Mouse (Mus musculus): ENCODE measurements at regions not wholly inside any gene's neighbourhood (a gene's known extent, or its start where the extent isn't known, plus 50 kb on each side); places are given as distances from the start of the nearest gene placed in this dataset.

- DNase-seq (ENCODE audit: low read depth, low spot score), result no peak
Measured at GRCm38 (mm10) chr16:30870676-30871075, 210.6 kb downstream of the Xxylt1 start.

DNA sequence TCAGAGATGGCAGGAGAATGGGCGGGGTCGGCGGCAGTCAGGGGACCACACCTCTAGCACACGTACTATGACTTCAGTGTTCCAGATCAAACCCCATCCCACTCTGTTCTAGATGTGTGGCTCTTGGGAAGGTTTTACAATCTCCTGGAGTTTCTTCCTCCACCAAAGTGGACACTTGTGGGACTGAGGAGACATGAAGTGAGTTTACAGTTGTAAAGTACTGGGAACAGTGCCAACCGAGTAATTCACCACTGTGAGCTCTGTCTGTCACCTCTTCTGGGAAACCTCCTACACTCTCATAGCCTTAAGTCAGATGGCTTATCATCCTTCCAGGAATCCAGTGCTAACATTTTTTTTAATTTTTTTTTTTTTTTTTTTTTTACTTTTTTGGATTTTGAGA is 209.1 kb downstream of the Xxylt1 start:
- DNase-seq (ENCODE audit: low read depth, low spot score), result no peak

DNA sequence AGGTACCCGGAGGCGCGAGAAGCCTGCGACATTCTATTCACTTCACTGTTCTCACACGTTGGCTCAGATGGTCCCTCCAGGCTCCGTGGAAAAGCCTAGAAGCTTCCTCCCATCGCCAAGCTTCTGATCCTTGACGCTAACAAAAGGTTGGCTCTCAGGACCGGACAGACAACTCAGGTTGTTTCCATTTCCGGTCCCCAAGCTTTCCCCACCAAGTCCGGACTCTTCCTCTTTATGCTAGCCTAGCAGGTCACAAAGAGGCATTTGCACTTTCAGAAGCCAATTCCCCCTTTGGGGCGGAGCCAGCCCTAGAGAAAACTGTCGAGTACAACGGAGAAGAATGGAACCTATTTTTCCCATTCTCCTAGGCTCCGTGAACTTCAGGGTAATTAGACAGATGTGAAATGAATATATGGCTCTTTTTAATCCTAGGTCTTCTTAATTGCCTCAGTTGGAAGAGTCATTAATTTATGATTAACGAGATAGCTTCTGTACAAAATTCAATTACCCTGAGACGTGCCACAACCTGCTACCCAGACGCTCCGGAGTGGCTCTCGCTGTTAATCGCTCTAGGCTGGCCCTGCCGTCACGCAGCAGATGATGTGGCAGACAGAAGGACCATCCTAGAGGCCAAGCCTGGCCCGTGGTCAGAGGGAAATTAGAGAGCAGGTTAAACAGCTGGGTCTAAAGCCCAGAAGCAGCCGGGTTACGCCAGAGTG is 207.6 kb downstream of the Xxylt1 start:
- DNase-seq (ENCODE audit: low read depth, low spot score), result no peak

- no peak for DNase-seq (ENCODE audit: low read depth, low spot score)
Measured at GRCm38 (mm10) chr16:30875235-30875829, 205.9 kb downstream of the Xxylt1 start.

DNA sequence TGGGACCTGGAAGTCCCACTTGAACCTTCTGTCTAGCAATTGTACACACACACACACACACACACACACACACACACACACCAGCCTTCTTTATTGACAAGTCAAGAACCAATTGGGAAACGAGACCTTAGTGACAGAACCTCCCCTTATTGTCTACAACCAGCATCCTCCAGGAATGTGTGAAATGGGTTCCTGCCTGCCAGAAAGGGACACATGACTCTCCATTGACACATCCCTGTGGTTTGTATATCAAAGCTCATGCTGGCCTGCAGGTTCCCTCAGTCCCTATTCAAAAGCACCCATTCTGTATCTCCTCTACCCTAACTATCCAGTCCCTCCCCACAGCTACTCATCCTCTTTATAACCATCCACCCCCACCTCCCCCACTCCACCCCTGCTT is 202.4 kb downstream of the Xxylt1 start:
- no peak for DNase-seq (ENCODE audit: low read depth, low spot score)

DNA sequence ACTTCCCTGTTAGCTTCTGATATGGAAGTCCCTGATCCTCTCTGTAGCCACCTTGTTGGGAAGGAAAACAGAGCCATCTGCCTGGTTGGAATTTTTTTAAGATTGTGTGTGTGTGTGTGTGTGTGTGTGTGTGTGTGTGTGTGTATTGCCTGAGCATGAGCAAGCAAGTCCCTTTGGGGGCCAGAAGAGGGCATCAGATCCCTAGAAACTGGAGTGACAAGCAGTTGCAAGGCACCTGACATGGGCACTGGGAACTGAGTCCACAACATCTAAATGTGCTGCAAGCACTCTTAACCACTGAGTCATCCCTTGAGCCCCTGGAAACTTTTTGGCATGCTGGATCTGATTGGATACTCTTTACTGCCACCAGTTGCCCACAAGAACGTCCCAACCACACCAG is 201.4 kb downstream of the Xxylt1 start:
- DNase-seq (ENCODE audit: low read depth, low spot score), result no peak

DNA sequence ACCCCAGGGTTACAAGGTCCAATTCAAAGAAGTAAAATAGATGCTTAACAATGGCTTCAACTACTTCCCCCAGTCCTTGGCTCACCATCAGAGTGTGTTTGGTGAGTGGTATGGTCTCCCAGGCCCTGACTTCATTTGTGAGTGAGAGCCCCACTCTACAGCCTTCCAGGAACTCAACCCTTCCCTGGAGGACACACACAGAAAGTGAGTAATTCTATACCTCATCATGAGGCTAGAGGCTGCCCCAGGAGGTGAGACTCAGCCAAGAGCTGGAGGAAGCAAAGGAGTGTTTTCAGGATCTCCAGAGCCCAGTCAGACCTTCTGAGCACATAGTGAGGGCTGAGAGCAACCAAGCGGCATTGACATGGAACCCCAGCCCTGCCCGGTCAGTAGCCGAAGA is 200.6 kb downstream of the Xxylt1 start:
- no peak for DNase-seq (ENCODE audit: low read depth, low spot score)

DNA sequence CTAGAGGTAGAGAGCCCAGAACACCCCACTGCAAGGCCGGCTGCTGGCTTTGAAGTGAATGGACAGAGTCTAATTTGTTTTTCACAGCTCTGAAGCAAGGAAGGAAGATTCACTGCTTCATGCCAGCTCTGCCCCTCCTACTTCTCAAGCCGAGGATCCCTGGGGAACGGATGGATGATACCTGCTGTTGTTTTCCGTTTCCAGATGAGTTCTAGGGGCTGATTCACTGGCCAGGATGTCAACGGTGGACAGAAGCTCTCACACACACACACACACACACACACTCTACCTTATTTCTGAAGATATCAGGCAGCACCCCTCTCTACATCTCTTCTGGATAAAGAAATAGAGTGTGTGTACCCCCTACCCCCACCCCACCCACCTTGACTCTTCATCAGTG is 200.0 kb downstream of the Xxylt1 start:
- DNase-seq (ENCODE audit: low read depth, low spot score), result no peak

GRCm38 (mm10) chr16:30883490-30884188 is 197.6 kb downstream of the Xxylt1 start:
- DNase-seq (ENCODE audit: low read depth, low spot score), result no peak

GRCm38 (mm10) chr16:30884189-30884551 is 197.1 kb downstream of the Xxylt1 start:
- no peak for DNase-seq (ENCODE audit: low read depth, low spot score)

GRCm38 (mm10) chr16:30886982-30887381 is 194.2 kb downstream of the Xxylt1 start:
- DNase-seq (ENCODE audit: low read depth, low spot score), result no peak

- no peak for DNase-seq (ENCODE audit: low read depth, low spot score)
Measured at GRCm38 (mm10) chr16:30887536-30887935, 193.7 kb downstream of the Xxylt1 start.

- DNase-seq (ENCODE audit: low read depth, low spot score), result peak; percentile 15
Measured at GRCm38 (mm10) chr16:30888556-30889323, 192.5 kb downstream of the Xxylt1 start.

- no peak for DNase-seq (ENCODE audit: low read depth, low spot score)
Measured at GRCm38 (mm10) chr16:30892606-30893005, 188.6 kb downstream of the Xxylt1 start.

- no peak for DNase-seq (ENCODE audit: low read depth, low spot score)
Measured at GRCm38 (mm10) chr16:30894086-30894485, 187.1 kb downstream of the Xxylt1 start.

DNA sequence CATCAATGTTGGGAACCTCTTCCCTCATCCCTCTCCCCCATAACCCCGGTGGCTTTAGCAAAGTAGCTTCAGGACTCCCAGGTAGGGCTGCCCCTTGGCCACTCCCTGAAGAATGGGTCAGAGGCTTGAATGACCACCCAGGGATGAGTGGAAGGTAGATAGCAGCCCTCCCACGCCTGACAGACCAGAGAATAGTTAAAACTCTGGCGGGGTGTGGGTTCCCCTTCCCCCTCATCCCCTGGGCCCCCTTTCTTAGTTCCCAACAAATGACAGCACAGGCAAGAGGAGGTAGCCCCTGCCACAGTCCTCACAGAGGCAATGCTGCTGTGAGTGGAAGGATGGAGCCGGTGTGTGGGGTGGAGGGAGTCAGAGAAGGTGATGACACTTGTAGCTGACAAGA is 186.2 kb downstream of the Xxylt1 start:
- DNase-seq (ENCODE audit: low read depth, low spot score), result no peak

- no peak for DNase-seq (ENCODE audit: low read depth, low spot score)
Measured at GRCm38 (mm10) chr16:30897371-30897770, 183.9 kb downstream of the Xxylt1 start.

- DNase-seq (ENCODE audit: low read depth, low spot score), result no peak
Measured at GRCm38 (mm10) chr16:30900121-30900520, 181.1 kb downstream of the Xxylt1 start.

- no peak for DNase-seq (ENCODE audit: low read depth, low spot score)
Measured at GRCm38 (mm10) chr16:30901309-30901708, 179.9 kb downstream of the Xxylt1 start.

All from A20 (cell line).